Mouse (Mus musculus) frontal cortex, postnatal 36 days (tissue): ENCODE measurements around the gene Etl4.

Source experiments
- DNase-seq, 2 experiments: peaks; one replicate each; pipeline ENCODE4 v3.0.0; 2022; ENCODE audit warnings: low spot score in 2 of 2

Etl4 gene

DNA sequence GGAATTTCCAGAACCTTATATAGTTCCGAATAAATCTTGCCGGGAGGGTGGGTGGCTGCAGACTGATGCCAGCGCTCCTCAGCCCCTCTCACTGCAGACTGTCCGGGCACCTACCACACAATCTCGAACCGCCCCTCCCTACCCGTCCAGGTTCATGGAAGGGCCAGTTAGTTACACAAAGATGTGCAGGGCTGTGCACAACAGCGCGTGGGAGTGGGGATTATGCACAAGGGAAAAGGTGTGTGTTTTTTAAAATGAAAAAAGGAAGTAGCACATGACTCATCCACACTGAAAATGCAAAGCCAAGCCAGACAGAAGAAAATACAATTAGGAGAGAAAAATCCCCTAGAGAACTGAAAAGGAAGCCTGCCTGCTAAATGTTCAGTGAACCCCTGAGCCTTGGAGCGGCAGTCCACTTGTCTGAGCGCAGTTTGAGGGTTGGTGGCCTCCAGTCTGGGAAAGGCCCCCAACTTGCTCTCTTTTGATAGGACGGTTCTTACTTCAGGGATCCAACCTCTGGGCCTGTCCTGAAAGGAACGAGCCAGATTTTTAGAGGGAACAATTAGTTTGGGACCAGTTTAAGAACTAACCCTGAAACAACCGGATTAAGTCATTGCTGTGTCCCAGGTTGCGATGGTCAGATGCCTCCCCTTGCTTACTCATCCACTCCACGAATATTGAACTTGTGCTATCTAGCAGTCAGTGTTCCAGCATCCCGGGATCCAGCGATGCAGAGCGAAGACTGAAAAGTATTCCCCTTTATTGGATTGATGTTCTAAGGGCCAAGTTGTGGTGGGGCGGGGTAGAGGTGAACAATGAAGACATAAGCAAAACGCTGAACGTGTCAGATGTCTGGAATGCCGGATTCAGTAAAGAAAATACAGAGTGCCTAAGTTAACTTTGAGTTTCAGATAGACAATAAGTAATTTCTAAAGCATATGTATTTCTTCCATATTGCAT is 611.3 kb downstream of the Etl4 start:
- DNase-seq, result peak in 1 of 2 experiments; percentile 32

DNA sequence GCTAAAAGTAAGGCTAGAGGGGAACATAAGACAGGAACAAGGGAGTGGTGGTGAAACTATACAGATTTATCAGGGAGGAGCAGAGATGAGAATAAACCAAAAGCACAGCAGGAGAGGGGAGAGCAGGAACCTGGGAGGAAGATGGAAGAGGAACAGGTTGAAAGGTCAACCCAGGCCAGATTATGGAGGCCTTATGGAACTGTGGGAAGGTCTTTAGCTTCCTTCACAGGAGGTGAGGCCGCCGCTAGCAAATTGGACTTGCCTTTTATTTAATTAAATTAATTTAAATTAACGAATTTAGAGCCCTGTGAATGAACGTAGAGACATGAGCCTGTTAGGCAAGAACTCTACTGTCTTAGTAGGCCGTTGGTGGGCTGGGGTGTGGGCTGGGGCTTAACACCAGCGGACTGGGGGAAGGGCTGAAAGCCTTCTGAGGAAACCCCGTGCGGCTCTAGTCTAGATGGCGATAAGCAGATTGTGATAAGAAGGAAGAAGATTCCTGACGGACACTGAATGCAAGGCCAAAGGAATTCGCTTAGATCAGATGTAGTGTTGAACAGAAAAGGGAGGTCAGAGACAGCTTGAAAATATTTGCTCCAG is 612.2 kb downstream of the Etl4 start:
- no peak for DNase-seq

DNA sequence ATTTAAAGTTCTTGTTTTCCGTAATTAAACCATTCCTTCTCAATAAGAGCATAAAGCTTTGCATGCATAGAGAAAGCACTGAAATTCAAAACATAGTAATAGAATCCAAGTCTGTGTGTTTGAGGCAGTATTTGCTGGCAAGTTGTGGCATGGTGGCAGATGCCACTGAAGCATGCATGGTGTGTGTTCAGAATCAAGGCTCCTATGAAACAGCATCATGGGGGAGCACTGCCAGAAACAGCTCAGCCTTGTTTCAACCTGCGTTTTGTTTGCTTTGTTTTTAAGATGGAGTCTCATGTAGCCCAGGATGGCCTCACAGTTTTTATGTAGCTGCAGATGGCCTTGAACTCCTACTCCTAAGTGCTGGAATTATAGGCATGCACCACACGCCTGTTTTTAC is 614.1 kb downstream of the Etl4 start:
- no peak for DNase-seq

DNA sequence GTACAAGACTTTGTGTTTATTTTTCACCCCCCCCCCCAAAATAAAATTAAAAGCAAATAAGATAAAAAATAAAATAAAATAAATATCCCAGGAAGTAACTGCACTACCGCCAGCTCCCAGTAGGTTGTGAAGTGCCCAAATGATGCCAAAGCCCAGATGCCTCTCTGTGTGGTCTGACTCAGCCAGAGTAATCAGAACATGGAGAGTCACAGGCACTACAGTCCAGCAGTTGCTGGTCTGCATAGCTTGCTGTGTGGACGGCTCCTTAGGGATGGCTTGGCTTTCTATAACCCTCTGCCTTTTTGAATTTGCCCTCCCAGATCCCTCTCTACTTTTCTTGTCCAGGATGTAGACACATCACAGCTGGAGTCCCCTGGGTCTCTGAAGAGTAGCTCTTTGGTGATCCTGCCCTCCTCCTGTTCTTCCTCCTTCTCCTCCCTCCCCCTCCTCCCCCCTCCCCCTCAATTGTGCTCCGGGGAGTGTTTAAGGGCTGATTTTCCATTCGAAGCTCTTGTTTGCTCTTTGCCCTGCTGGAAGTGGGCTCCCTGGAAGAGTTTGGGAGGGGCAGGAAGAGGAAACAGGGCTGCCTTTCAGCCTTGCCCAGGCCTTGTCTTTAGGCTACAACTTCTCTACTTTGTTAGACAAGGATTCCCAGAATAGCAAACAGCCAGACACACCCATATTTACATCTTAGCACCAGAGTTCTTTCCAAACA is 616.5 kb downstream of the Etl4 start:
- no peak for DNase-seq

DNA sequence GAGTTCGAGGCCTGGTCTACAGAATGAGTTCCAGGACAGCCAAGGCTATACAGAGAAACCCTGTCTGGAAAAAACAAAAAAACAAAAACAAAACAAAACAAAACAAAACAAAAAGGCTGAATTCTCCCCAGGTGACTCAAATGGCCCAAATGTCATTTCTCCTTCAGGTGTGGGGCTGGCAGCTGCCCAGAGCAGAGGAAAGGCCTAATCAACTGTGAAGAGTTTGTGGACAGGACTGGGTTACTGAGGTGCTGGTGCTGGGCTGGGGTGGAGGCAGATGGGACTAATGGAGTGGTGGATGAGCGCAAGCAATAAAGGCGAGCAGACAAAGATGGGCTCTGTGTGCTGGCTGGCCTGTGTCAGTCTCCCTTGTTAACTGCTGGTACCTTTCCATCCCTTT is 617.3 kb downstream of the Etl4 start:
- DNase-seq, result no peak

DNA sequence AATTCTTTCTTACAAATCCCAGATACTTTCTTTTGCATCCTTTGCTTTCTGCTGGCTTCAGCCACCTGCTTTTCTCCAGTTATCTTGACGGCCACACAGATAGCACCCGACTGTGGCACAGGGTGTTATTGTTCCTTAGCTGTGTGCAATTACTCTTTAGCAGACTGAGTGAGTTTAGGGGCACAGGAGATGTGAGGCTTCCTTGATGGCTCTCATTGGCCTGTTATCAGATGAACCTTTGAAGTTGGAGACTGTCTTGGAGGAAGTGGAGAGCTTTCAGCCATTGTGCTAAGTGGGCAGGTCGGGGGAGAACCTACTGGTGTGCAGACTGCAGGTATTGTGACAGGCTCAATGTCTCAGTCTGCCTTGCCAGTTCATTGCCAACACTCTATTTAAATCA is 623.0 kb downstream of the Etl4 start:
- no peak for DNase-seq

DNA sequence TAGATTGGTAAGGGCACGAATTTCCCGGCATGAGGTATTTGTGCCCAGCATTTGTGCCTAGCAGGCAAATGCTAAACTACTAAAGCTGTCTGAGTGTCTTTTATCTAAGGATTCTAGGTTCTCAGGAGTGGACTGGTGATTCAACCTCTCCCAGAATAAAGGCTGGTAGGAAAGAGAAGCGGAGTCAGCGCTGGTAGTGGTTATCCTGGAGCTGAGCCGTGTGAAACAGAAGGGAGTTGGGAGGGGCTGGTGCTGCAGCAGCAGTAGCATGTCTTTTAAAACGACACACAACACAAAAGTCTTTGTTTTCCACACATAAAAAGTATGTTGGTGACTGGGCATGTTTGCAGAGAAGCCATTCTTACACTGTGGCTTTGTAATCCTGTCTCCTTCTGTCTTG is 628.2 kb downstream of the Etl4 start:
- DNase-seq, result no peak

DNA sequence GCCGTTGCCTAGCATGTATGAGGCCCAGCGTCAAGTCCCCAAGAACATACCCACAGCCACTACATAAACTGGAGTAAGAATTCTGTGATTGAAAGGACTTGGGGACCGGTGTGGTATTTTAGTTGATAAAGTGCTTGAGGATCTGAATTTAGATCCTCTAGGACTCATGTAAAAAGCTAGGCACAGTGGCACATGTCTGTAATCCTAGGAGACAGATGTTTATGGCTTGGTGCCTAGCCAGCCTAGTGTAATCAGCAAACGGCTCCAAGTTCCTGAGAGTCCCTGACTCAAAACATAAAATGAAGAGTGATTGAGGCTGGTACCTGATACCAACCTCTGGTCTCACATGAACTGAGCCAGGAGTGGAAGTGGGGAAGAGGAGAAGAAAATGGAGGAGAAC is 629.3 kb downstream of the Etl4 start:
- DNase-seq, result no peak

DNA sequence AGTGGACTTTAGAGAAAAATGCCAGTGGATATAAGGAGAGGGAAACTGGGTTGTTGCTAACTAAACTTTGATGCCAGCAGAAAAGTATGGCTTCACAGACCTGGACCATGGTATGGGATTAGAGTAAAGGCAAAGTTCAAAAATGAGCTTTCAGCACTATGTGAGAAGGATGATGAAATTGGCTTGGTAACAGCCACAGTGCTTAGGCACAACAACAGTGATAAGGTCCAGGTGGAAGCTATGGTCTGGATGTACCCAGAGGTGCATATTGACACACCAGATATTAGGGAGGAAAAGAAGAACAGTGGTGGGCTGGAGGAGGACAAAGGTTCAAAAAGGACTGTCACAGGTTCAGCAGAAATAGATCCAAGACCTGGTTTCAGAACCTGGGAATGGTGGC is 631.7 kb downstream of the Etl4 start:
- DNase-seq, result no peak

DNA sequence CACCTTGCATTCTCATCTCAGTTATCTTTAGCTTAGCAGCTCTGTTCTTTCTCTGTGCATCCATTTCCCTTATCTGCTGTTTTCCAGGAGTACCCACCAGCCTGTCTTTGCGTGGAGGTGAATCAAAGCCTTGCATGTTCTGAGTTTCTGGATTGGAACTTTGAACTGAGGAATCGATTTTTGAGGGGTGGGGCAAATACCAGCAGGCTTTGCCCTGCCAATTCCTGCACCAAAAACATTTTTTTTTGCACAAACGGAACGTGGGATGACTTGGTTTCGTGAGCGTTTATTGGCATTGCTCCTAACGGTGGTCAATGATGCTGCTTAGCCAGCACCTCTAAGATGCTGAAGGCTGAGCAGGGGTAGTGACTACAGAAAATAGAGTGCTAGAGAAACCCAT is 632.7 kb downstream of the Etl4 start:
- no peak for DNase-seq

DNA sequence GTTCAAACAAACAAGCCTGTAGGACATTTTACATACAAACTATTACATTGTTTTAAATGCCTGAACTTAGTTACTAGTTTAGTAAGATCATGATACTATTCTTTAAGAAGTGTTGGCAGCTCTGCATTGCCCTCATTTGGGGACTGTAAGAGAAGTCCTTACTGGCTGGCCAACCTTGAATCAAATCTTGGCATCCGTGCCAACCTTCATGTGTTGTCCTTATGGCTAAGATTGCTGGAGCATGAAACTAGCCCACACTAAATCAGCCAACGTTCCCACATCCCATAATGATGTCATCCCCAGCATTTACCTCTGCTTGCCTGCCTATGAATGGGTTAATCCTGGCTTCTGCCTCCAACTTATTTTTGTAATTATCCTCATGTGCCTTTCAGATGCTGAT is 636.0 kb downstream of the Etl4 start:
- no peak for DNase-seq

DNA sequence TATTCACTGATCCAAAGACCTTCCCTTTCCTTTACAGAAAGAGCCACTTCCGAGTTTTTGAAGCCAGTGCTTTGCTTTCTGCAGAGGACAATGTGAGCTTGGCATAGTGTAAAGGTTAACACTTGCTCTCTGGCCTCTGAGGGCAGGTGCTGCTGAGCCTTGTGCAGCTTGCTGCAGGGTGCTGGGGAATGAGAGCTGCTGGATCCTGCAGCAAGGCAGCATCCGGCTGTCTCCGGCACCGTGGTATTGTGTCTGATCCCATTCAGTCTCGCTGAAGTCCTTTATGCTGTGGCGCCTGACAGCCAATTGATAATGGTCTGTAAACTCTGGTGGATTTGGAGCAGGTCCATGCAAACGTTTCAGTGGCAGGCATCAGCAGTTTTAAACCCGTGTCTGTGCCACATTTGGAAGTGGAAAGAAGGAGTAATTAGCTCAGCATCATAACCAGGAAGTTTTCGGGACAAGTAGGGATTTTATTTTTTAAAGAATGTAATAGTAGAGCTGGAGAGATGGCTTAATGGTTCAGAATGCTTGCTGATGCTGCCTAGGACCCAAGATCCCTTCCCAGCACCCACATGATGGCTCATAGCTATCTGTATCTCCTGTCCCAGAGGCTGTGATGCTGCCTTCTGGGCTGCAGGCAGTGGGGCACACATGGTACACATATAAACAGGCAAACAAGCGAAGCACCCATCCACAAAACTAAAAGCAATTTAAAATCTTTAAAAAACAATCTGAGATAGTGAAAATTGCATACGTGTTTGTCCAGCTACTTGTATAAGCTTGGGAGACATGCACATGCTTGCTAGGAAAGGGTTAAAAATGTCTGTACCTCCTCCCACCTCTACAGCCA is 637.1 kb downstream of the Etl4 start:
- no peak for DNase-seq

DNA sequence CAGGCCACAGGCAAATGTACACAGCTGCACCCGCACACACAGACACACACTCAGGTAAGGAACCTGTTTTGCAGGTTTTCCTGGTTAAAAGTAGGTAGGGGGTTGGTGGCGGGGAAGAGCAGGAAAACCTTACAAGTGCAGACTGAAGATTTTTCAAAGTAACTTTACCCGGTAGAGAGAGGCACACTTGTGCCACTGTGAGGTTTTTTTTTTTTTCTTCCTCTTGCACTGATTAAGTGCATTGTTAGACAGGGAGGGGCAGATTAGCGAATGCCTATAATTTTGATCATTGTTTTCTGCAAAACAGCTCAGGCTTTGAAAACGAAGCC is 637.7 kb downstream of the Etl4 start:
- no peak for DNase-seq

DNA sequence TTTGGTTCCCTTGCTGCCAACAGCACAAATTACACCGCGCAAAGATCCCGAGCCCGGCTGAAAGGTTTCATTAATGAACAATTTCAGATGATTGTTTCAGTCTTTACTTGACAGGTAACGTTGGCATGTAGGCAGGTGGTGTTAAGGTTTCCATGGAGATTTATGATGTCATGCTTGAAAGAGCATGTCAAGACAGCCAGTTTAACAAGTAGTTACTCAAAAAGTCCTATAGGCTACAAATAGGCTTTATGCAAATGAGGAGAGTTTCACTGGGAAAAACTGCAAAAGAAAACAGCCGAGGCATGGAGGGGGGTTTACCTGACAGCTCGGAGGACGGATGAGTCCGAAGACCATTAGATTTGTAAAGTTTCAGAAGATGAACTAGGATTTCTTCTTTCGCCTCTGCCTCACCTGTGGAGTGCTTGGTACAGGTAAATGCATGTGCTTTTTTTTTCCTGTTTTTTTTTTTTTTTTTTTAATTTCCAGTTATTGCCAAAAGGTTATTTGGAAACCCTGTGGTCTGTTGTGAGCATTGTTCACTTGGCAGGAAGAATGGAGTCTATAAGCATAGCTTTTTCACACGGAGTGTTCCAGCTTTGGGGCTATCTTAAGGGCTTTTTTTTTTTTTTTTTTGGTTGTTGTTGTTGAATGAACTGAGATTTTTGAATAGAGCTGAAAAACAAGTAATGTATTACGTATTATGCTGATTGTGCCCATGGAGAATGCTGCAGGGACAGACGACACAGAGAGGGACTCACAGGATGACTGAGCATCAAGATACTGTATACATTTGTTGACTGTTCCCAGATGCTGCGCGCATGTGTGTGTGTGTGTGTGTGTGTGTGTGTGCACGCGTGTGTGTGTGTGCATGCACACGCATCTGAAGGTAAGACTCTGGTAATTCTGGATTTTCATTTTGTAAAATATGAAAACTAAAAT is 638.4 kb downstream of the Etl4 start:
- no peak for DNase-seq

DNA sequence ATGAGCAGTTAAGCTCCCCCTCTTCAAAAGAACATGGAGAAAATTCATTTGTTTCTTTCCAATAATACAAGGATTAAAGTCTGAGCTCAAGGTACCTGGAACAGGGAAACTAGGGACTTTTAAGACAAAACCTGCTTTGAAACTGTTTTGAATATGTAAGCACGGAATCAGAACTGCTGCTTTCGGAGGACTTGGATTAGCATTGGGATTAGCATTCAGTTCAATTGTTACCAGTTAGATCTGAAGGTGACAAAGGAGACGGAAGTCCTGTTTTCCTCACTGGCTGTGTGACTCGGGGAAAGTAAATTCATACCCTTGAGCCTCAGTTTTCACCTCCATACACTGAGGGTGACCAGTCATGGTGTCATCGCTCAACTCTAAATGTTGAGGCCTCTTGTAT is 639.5 kb downstream of the Etl4 start:
- no peak for DNase-seq

DNA sequence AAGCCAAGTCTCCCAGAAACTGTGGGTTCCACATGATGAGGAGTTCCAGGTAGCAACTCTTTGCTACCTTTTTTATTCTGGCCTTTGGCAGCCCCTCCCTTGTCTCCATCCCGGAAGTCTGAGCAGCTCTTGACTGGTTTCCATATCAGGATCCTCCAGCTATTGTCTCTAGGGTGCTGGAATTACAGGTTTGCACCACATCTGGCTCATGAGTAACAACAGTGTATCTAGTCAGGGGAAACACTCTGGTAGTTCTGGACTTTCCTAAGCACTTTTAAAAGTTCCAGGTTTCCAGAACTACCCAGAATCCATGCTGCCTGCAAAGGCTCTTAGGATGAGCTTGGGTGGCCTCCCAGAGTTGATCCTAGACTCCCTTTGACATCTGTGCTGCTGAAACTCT is 640.4 kb downstream of the Etl4 start:
- no peak for DNase-seq

DNA sequence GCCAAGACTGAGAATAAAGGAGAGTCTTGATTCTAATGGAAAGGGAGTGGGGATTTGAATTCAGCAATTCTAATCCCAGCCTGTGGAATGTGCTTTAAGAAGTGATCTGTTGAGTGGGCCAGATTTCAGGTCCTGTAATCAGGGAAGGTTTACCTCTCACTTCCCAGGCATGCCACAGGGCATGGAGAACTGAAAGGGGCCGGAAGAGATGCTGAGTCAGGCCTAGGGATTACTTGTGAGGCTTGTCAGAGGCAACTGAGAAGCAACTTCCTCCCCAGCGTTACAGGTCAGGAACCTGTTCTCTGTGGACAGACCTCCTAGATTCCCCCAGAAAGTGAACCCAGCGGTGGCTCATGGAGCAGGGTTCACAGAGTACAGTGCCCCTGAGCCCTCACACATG is 646.1 kb downstream of the Etl4 start:
- DNase-seq, result no peak

DNA sequence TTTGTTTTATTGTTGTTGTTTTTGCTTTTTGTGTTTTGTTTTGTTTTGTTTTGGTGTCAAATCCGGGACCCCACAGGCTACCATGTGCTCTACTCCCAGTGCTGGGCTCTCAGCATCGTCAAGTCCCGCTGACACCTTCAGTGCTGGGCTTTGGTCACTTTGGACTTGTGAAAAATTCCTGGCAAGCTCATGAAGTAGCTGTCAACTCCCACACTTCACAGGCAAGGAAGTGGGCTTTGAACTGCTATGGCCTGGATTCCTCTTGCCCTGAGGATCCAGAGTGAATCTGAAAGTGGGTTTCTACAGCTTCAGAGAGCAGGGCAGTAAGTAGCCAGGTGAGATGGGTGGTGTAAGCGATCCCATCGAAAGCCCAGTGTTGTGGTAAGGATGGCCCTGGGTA is 649.5 kb downstream of the Etl4 start:
- DNase-seq, result no peak

DNA sequence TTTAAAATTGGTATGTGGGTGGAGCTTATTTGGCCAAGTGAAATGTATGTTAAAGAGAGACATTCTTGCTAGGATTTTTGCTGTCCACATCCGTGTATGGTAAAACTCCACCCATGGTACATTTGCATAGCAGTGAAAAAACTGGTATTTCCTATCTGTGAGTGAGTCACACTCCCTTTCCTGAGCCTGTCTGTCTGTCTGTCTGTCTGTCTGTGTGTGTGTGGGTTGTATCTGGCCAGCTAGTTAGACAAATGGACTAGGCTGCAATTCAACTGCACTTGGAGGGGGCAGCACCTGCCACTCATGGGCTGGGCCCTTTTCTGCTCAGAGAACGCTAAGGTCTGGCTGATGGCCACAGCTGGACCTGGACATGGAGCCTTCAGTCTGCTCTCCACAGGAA is 650.1 kb downstream of the Etl4 start:
- DNase-seq, result no peak

DNA sequence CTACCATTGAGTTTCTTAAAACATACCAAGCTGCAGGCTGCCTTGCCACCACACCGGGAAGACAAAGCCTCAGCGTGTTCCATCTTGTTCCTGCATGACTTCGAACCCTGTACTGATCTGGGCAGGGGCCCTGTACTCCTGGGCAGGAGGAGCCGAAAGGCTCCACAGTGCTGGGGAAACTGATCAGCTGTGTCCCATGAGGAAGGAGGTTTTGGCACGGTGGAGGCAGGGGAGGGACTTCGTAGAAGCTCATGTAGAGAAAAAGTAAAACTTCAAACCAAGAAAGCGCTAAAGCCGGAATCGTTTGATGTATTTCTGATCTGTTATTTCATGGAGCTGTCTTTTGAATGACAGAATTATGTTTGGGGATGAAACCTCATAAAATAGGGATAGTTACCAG is 651.0 kb downstream of the Etl4 start:
- no peak for DNase-seq

DNA sequence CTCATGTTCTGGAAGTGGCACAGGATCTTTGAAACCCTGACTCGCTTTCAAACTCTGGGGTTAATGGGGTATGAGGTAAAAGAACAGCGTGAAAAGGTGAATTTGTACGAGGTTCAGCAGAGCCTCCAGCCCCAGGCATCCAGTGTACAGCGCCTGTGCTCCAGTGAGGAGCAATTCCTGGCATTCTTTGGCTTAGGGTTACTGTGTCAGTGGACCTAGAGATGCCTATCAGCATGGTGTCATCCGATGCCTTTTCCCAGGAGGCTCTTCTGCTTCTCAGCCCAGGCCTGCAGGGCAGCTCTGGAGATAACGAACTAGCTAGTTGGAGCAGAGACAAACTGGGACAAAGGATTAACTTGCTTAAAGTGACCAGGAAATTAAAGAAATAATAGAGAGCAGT is 653.5 kb downstream of the Etl4 start:
- no peak for DNase-seq
